Mouse (Mus musculus): ENCODE measurements around the gene Palmd.

Palmd gene

GRCm38 (mm10) chr3:116906596-116906995 is 62.2 kb downstream of the Palmd start:
- no peak for ATAC-seq (ENCODE audit: insufficient number of reproducible peaks, low FRiP score, low TSS enrichment)

- peak; percentile 33; the same call in 1 of the 2 replicates for ATAC-seq (ENCODE audit: insufficient number of reproducible peaks, low FRiP score, low TSS enrichment)
These were observed 62.9 kb downstream of the Palmd start for GRCm38 (mm10) chr3:116905898-116906297.

DNA sequence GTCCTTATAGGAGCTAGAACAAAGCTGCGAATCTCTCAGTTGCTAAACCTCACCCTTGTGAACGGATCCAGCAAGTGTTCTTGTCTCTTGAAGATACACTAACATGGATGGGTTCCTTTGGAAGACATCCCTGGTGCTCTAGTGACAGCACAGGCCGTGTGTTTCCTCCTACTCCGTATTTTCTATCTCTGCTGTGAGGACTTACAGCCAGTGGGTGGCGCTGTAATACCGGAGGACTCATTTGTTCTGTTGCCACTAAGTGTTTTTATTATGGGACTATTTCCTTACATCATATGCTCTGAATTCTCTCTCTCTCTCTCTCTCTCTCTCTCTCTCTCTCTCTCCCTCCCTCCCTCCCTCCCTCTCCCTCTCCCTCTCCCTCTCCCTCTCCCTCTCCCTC is 64.6 kb downstream of the Palmd start:
- no peak for ATAC-seq (ENCODE audit: insufficient number of reproducible peaks, low FRiP score, low TSS enrichment)

GRCm38 (mm10) chr3:116892872-116893271 is 75.9 kb downstream of the Palmd start:
- ATAC-seq (ENCODE audit: insufficient number of reproducible peaks, low FRiP score, low TSS enrichment), result no peak

DNA sequence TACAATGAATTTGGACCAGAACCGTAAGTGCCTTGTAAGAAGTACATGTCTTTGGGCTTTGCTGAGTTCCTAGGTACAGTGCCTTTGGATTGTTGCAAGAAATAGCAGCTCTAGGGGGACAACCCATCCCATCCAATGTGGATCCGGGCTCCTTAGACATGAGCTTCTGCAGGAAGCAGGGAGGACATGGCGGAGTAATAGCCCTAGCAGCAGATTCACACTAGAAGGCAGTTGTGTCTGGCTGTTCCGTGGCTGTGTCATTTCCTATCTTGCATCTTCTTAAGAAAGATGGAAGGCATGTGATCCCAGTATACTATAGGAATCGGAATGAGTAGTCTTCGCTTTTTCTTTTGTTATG is 76.6 kb downstream of the Palmd start:
- ATAC-seq (ENCODE audit: insufficient number of reproducible peaks, low FRiP score, low TSS enrichment), result no peak

- no peak for ATAC-seq (ENCODE audit: insufficient number of reproducible peaks, low FRiP score, low TSS enrichment)
These were observed 77.2 kb downstream of the Palmd start for GRCm38 (mm10) chr3:116891436-116892205.

- ATAC-seq (ENCODE audit: insufficient number of reproducible peaks, low FRiP score, low TSS enrichment), result no peak
These were observed 78.2 kb downstream of the Palmd start for GRCm38 (mm10) chr3:116890576-116890975.

GRCm38 (mm10) chr3:116889358-116889757 is 79.4 kb downstream of the Palmd start:
- ATAC-seq (ENCODE audit: insufficient number of reproducible peaks, low FRiP score, low TSS enrichment), result no peak

DNA sequence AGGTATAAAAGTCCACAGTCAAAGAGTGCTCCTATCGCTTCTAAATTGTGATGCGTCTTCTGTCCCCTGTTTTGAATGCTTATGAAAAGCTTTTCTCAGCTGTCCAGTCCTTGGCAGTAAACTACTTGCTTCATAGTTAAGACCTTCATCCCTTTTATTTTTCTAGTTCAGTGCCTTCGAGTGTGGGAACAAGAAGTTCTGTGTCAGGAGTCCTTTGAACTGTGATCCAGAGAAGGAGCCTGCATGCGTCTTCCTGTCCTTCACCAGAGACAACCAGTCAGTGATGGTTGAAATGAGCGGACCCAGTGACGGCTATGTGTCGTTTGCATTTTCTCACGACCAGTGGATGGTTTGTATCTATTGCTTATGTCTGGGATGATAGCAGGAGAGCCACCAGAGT is 83.8 kb downstream of the Palmd start:
- no peak for ATAC-seq (ENCODE audit: insufficient number of reproducible peaks, low FRiP score, low TSS enrichment)

- no peak for ATAC-seq (ENCODE audit: insufficient number of reproducible peaks, low FRiP score, low TSS enrichment)
These were observed 86.4 kb downstream of the Palmd start for GRCm38 (mm10) chr3:116882221-116882960.

- no peak for ATAC-seq (ENCODE audit: insufficient number of reproducible peaks, low FRiP score, low TSS enrichment)
These were observed 98.4 kb downstream of the Palmd start for GRCm38 (mm10) chr3:116870372-116870771.
